Comparison of ENCODE assay signal across 8 mouse cellular contexts in genomic region chr16:35839680-35840079, GRCm38 (mm10). TPM values are rescaled to one million over a fixed set of nuclear protein-coding genes. Genes with fewer than 3 reads are reported as not detected.
DNase-seq lines count a peak whose midpoint lies in the region; ATAC-seq and TF ChIP-seq lines count a peak whose summit lies in the region.
"Had no signal": no experiment of that assay in that cellular context is flagged by ENCODE, and none has a peak within 500 bp of the region (broad histone marks: within the 10 kb centered on the region; RNA-seq: fewer than 3 reads in every experiment).

No protein-coding gene starts in this region.

- WGBS in intestine, postnatal 0 days = 27% methylated on average over 1 of the region's 1 CpGs
- 23% methylated on average over 1 of the region's 1 CpGs for WGBS in intestine, embryonic 15.5 days

- no peak overlapping the region for H3K27ac ChIP-seq in intestine, postnatal 0 days (ENCODE audit: low read depth, low read length)
- H3K27ac ChIP-seq in intestine, embryonic 15.5 days = no peak overlapping the region

- 0 out of 2 replicates have a peak, but pooled peaks cover 3% of the 10 kb centered on the region for H3K9me3 ChIP-seq in intestine, postnatal 0 days (ENCODE audit: control insufficient read depth)
- no peaks in the 10 kb centered on the region for H3K9me3 ChIP-seq in intestine, embryonic 15.5 days

- no peaks in the 10 kb centered on the region for H3K27me3 ChIP-seq in intestine, postnatal 0 days (replicated peaks; ENCODE audit: control insufficient read depth, insufficient read depth, low read length)
- no peaks in the 10 kb centered on the region for H3K27me3 ChIP-seq in intestine, embryonic 15.5 days (replicated peaks)

- ATAC-seq in intestine, postnatal 0 days = no peak
- ATAC-seq in intestine, embryonic 15.5 days = no peak
- ATAC-seq in erythroblast, adult 5-6 weeks (replicated peaks; ENCODE audit: low FRiP score, poor library complexity, severe bottlenecking) = peak; percentile 80

- H3K4me2 ChIP-seq in intestine, postnatal 0 days (replicated peaks; ENCODE audit: low read depth) = no peak overlapping the region
- H3K4me2 ChIP-seq in intestine, embryonic 15.5 days (replicated peaks) = no peak overlapping the region

- peak; percentile 71 for DNase-seq in CD4-positive, CD25-positive, alpha-beta regulatory T cell, adult 2 months (ENCODE audit: low read depth, low spot score)
- DNase-seq in MN1 (ENCODE audit: low spot score) = peak; percentile 40
- peak; percentile 70 for DNase-seq in lung, postnatal 10 days
- peak; percentile 46 for DNase-seq in thymus, postnatal 4 days

- H3K36me3 ChIP-seq in intestine, postnatal 0 days (ENCODE audit: control insufficient read depth, insufficient read depth) = peaks cover 44% of the 10 kb centered on the region
- no peaks in the 10 kb centered on the region for H3K36me3 ChIP-seq in intestine, embryonic 15.5 days

- peak; percentile 81 for TF ChIP-seq CTCF in intestine, postnatal 0 days (IDR thresholded peaks at IDR 0.05; ENCODE audit: low read depth)

- H3K4me1 ChIP-seq in intestine, postnatal 0 days (replicated peaks; ENCODE audit: control insufficient read depth, insufficient read depth, low read length) = no peaks in the 10 kb centered on the region
- no peaks in the 10 kb centered on the region for H3K4me1 ChIP-seq in intestine, embryonic 15.5 days (replicated peaks)

- no peak overlapping the region for H3K4me3 ChIP-seq in intestine, postnatal 0 days (ENCODE audit: low read depth, low read length)
- no peak overlapping the region for H3K4me3 ChIP-seq in intestine, embryonic 15.5 days (replicated peaks)
- H3K4me3 ChIP-seq: erythroblast, embryonic 14.5 days had no signal

- no peak overlapping the region for H3K9ac ChIP-seq in intestine, postnatal 0 days (ENCODE audit: low read depth, low read length)
- no peak overlapping the region for H3K9ac ChIP-seq in intestine, embryonic 15.5 days

RNA-seq across cellular contexts. Expression of gene Parp14, which starts 31.7 kb away (rescaled TPM):
- 7.1 and 9.7 TPM in 2 replicates for polyA plus RNA-seq in intestine, postnatal 0 days (2015; fragmentation: Nextera tagmentation; extraction: Ambion mirVana)
- 1.2 and 2.2 TPM in 2 replicates for polyA plus RNA-seq in intestine, embryonic 15.5 days (2015; fragmentation: Nextera tagmentation; extraction: Ambion mirVana)
- total RNA-seq in erythroblast, adult 5-6 weeks (2015; ENCODE audit: low replicate concordance) = 17.3 and 18.0 TPM in 2 replicates
- 34.6 and 34.8 TPM in 2 replicates for total RNA-seq in erythroblast, adult 5-6 weeks (2017; ENCODE audit: low replicate concordance)
